Mouse (Mus musculus) midbrain, embryonic 16.5 days (tissue): ENCODE measurements around the gene Zeb2. TPM values are rescaled to one million over a fixed set of nuclear protein-coding genes. Genes with fewer than 3 reads are reported as not detected.

Source experiments
- ATAC-seq: fragments of 200-750 bp; cut with Nextera tagmentation; 2 replicates; pipeline ENCODE4 v1.8.0; 2017; ENCODE audit warnings: moderate TSS enrichment
- H3K27ac ChIP-seq: fragments of 300-500 bp; sonication (generic); 2 replicates; pipeline ENCODE4 v1.5.1; 2014; ENCODE audit warnings: mild to moderate bottlenecking, low read length, mixed read lengths
- H3K27me3 ChIP-seq: fragments of 300-500 bp; sonication (generic); 2 replicates; pipeline ENCODE4 v1.6.1; 2014; ENCODE audit warnings: low read depth, low read length, mixed read lengths; ENCODE audit not compliant: control insufficient read depth, insufficient read depth
- H3K36me3 ChIP-seq: fragments of 300-500 bp; sonication (generic); 2 replicates; pipeline ENCODE4 v1.6.1; 2014; ENCODE audit warnings: mild to moderate bottlenecking, low read length, moderate library complexity, mixed read lengths; ENCODE audit not compliant: control insufficient read depth, insufficient read depth
- H3K4me1 ChIP-seq: fragments of 300-500 bp; sonication (generic); 2 replicates; pipeline ENCODE4 v1.6.1; 2014; ENCODE audit warnings: mild to moderate bottlenecking, low read length, mixed read lengths; ENCODE audit not compliant: control insufficient read depth, insufficient read depth
- H3K4me2 ChIP-seq: fragments of 300-500 bp; sonication (generic); 2 replicates; pipeline ENCODE4 v1.6.1; 2014; ENCODE audit warnings: mild to moderate bottlenecking, low read length, mixed read lengths
- H3K4me3 ChIP-seq: fragments of 300-500 bp; sonication (generic); 2 replicates; pipeline ENCODE4 v1.5.1; 2014; ENCODE audit warnings: low read depth, mild to moderate bottlenecking, low read length, moderate library complexity, mixed read lengths
- H3K9ac ChIP-seq: fragments of 300-500 bp; sonication (generic); 2 replicates; pipeline ENCODE4 v1.6.1; 2014; ENCODE audit warnings: low read depth, low read length, mixed read lengths
- H3K9me3 ChIP-seq: fragments of 300-500 bp; sonication (generic); replicated peaks from 2 replicates; pipeline ENCODE4 v1.6.1; 2014; ENCODE audit warnings: mild to moderate bottlenecking, low read length, mixed read lengths; ENCODE audit not compliant: control insufficient read depth, poor library complexity, severe bottlenecking
- WGBS: fragments of 180-500 bp; shearing (Covaris S2); extraction: QIAGEN DNeasy Blood & Tissue Kit; methylation state at CpG from one replicate; pipeline ENCODE4 v1.1.7; 2014; 5-methylcytosine and 5-hydroxymethylcytosine counted together
- polyA plus RNA-seq: library from polyadenylated mRNA; unstranded; fragments of >200 nt; fragmentation: Nextera tagmentation; extraction: Ambion mirVana; gene quantifications from 2 replicates; pipeline ENCODE4 v1.2.1, GENCODE M21; 2015

Gene Zeb2
- polyA plus RNA-seq, 1 experiment from 2014 or later: 26.7 TPM

GRCm38 (mm10) chr2:45096638-45097247, 20.5 kb downstream of the Zeb2 start:
- H3K4me2 ChIP-seq: peak overlapping the region; percentile 16; the same call in 1 of the 2 replicates
- no peaks in the 10 kb centered on the region for H3K9me3 ChIP-seq
- WGBS: 14% methylated on average over 10 of the region's 10 CpGs
- H3K36me3 ChIP-seq: no peaks in the 10 kb centered on the region
- H3K4me3 ChIP-seq: no peak overlapping the region
- H3K27ac ChIP-seq: peak overlapping the region; percentile 34; the same call in 1 of the 2 replicates
- 0 out of 2 replicates have a peak, but pooled peaks have one; percentile 18 for ATAC-seq
- H3K4me1 ChIP-seq: peaks cover 33% of the 10 kb centered on the region
- no peaks in the 10 kb centered on the region for H3K27me3 ChIP-seq
- H3K9ac ChIP-seq: no peak overlapping the region

- 0 out of 2 replicates have a peak overlapping the region, but pooled peaks have one; percentile 32 for H3K27ac ChIP-seq
- no peaks in the 10 kb centered on the region for H3K27me3 ChIP-seq
- H3K4me1 ChIP-seq: peaks cover 25% of the 10 kb centered on the region
- 15% methylated on average over 9 of the region's 9 CpGs for WGBS
- H3K9ac ChIP-seq: no peak overlapping the region
- H3K4me3 ChIP-seq: no peak overlapping the region
- no peak overlapping the region for H3K4me2 ChIP-seq
- ATAC-seq: no peak
- H3K36me3 ChIP-seq: no peaks in the 10 kb centered on the region
- no peaks in the 10 kb centered on the region for H3K9me3 ChIP-seq
These were observed 21.4 kb downstream of the Zeb2 start for GRCm38 (mm10) chr2:45095825-45096224.

- Histone ChIP-seq H3K9me3 (no peaks in the 10 kb centered on the region), H3K36me3 (no peaks in the 10 kb centered on the region), H3K4me3 (no peak overlapping the region), H3K9ac (no peak overlapping the region), H3K4me2 (no peak overlapping the region), H3K27ac (no peak overlapping the region), H3K4me1 (peaks cover 20% of the 10 kb centered on the region), H3K27me3 (no peaks in the 10 kb centered on the region)
- 67% methylated on average over 2 of the region's 2 CpGs for WGBS
- ATAC-seq: no peak
These were observed 22.7 kb downstream of the Zeb2 start for GRCm38 (mm10) chr2:45094371-45094967.

DNA sequence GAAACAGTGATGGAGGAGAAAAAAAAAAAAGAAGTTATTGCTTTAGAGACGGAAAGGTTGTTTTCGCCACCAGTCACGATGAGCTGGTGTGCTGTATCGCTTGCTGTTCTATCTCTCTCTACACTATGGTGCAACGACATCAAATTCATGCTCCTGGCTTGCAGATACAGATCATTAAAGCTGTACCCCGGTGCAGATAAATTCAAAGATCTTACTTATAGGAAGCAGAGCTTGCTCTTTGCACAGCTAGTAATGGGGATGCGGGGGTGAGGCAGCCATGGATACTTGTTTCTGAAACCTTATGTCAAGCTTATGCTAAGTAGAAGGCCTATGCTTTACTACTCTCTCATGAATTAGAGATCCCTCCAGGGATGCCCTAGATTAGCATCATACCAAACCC, 23.7 kb downstream of the Zeb2 start:
- Histone ChIP-seq H3K36me3 (no peaks in the 10 kb centered on the region), H3K27ac (no peak overlapping the region), H3K27me3 (no peaks in the 10 kb centered on the region), H3K4me3 (no peak overlapping the region), H3K4me1 (peaks cover 28% of the 10 kb centered on the region), H3K9ac (no peak overlapping the region), H3K9me3 (no peaks in the 10 kb centered on the region), H3K4me2 (no peak overlapping the region)
- WGBS: 56% methylated on average over 7 of the region's 7 CpGs
- no peak for ATAC-seq

GRCm38 (mm10) chr2:45092654-45093053, 24.5 kb downstream of the Zeb2 start:
- ATAC-seq: no peak
- no peaks in the 10 kb centered on the region for H3K27me3 ChIP-seq
- H3K9ac ChIP-seq: no peak overlapping the region
- WGBS: 73% methylated on average over 5 of the region's 5 CpGs
- no peak overlapping the region for H3K4me2 ChIP-seq
- no peaks in the 10 kb centered on the region for H3K9me3 ChIP-seq
- no peak overlapping the region for H3K4me3 ChIP-seq
- peaks cover 30% of the 10 kb centered on the region for H3K4me1 ChIP-seq
- H3K27ac ChIP-seq: no peak overlapping the region
- no peaks in the 10 kb centered on the region for H3K36me3 ChIP-seq

DNA sequence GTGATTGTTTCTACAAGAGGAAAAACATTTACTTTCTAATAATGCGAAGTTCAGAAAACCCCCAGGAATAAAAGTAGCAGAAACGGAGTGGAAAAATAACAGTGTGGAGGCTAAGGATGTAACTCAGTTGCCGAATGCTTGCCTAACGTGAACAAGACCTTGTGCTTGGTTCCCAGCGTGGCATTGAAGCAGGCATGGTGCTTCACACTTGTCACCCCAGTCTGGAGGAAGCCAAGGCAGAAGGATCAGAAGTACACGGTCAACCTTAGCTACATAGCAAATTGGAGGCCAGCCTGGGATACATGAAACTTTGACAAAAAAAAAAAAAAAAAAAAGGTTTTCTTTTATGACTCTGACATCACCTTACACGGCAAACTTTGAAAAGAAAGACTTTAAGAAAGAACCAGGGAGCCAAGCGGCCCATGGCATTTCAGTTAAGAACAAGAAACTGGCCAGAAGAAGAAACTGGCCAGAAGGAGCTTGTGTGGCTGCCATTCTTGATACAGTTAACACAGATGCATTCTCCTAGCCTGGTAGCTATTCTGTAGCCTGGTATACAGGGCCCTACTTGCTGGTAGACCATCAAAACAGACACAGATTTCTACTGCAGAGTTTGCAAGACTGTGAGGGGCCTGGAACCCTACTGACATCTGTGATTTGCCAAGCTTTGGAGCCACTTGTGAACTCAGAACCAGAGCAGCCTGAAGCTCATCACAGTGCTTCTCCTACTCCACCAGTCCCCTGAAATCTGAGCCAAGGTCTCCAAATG, 26.5 kb downstream of the Zeb2 start:
- 91% methylated on average over 8 of the region's 8 CpGs for WGBS
- peaks cover 25% of the 10 kb centered on the region for H3K4me1 ChIP-seq
- no peak overlapping the region for H3K9ac ChIP-seq
- no peak overlapping the region for H3K27ac ChIP-seq
- ATAC-seq: no peak
- H3K27me3 ChIP-seq: no peaks in the 10 kb centered on the region
- no peaks in the 10 kb centered on the region for H3K9me3 ChIP-seq
- no peak overlapping the region for H3K4me2 ChIP-seq
- H3K4me3 ChIP-seq: no peak overlapping the region
- H3K36me3 ChIP-seq: no peaks in the 10 kb centered on the region

GRCm38 (mm10) chr2:45089251-45089530, 28.0 kb downstream of the Zeb2 start:
- Histone ChIP-seq H3K4me1 (peaks cover 23% of the 10 kb centered on the region), H3K9ac (no peak overlapping the region), H3K27me3 (no peaks in the 10 kb centered on the region), H3K36me3 (no peaks in the 10 kb centered on the region), H3K9me3 (no peaks in the 10 kb centered on the region), H3K4me3 (no peak overlapping the region), H3K4me2 (no peak overlapping the region), H3K27ac (peak overlapping the region; percentile 36; the same call in 1 of the 2 replicates)
- ATAC-seq: no peak
- 22% methylated on average over 3 of the region's 3 CpGs for WGBS

DNA sequence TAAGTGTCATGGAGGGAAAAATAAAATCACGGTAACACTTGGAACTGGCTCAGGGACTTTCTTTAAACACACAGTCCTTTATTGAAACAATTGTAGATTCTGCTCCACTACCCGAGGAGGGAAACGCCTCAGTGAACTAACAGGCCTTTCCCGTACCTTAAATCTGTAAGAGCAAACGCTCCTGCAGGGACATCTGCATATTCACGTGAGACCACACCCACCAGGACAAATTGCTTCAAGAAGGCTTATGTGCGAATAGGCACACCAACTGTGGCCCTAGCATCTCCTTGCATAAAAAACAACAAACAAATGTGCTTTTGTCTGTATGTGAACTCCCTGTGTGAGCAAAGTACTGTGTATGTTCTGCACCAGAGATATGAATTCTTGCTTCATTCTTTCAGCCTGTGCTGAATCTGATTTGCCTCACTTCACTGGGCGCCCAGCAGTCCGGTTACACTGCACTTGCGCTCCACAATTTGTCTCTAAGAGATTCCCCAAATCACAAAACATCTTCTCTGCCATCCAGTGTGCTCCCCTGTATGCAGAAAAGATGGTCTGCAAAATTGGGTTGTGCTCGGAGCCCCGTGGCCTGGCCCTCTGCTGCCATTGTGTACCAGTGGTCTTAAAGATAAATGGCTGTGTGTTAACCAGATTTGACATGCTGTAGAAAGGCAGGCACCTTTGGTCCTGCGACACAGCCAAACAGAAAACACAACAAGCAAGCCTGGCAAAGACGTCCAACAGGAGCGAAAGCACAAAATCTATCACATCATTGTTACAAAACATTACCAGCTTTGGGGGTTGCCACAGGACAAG, 28.6 kb downstream of the Zeb2 start:
- H3K36me3 ChIP-seq: no peaks in the 10 kb centered on the region
- H3K9ac ChIP-seq: no peak overlapping the region

More for the DNA sequence above, 28.6 kb downstream of the Zeb2 start:
- Histone ChIP-seq H3K9me3 (no peaks in the 10 kb centered on the region), H3K4me2 (peak overlapping the region; percentile 25), H3K4me1 (peaks cover 21% of the 10 kb centered on the region), H3K4me3 (no peak overlapping the region), H3K27ac (no peak overlapping the region; the same call in 1 of the 2 replicates), H3K27me3 (no peaks in the 10 kb centered on the region)
- ATAC-seq: peak; percentile 37; the same call in 1 of the 2 replicates
- WGBS: 21% methylated on average over 15 of the region's 15 CpGs
